Mouse (Mus musculus): ENCODE data around the gene Rbms3. TPM values are rescaled to one million over a fixed set of nuclear protein-coding genes. Genes with fewer than 3 reads are reported as not detected.

Gene Rbms3
- polyA plus RNA-seq, 1 experiment from 2014 or later = 90.2 TPM

- Histone ChIP-seq H3K36me3 (ENCODE audit: control insufficient read depth, insufficient read depth, low read length) (no peaks in the 10 kb centered on the region), H3K9me3 (ENCODE audit: control insufficient read depth, low read depth, low read length) (no peaks in the 10 kb centered on the region), H3K4me1 (ENCODE audit: control insufficient read depth, insufficient read depth, low read length) (no peaks in the 10 kb centered on the region), H3K27me3 (ENCODE audit: control insufficient read depth, insufficient read depth, low read length) (no peaks in the 10 kb centered on the region), H3K9ac (replicated peaks; ENCODE audit: low read depth, low read length) (no peak overlapping the region), H3K4me2 (replicated peaks; ENCODE audit: low read depth, low read length) (no peak overlapping the region), H3K27ac (ENCODE audit: low read length) (no peak overlapping the region), H3K4me3 (ENCODE audit: low read depth, low read length) (no peak overlapping the region)
- no peak for ATAC-seq (ENCODE audit: insufficient number of reproducible peaks, insufficient read depth, low FRiP score, low read depth)
- 55% methylated on average over 3 of the region's 3 CpGs for WGBS
Observed at GRCm38 (mm10) chr9:116948211-116948610, 681.5 kb downstream of the Rbms3 start.

DNA sequence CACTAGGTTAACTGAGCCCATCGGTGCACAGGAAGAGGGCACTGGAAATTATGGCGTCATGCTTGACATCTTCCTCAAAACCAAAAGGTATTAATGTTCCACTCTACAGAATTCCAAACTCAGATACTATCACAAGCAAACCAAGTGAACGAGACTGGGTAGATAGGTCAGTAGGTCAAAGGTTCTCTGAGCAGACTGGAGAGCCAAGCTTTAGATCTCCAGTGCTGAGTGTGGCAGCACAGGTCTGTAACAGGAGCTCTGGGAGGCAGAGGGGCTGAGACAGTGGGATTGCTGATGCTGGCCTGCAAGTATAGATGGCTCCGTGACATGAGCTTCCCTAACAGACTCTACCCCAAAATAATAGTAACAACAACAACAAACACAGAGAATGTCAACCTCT lies 682.3 kb downstream of the Rbms3 start:
- ATAC-seq (ENCODE audit: insufficient number of reproducible peaks, insufficient read depth, low FRiP score, low read depth) = no peak
- 78% methylated on average over 4 of the region's 4 CpGs for WGBS
- no peak overlapping the region for H3K27ac ChIP-seq (ENCODE audit: low read length)
- H3K27me3 ChIP-seq (ENCODE audit: control insufficient read depth, insufficient read depth, low read length) = no peaks in the 10 kb centered on the region
- no peaks in the 10 kb centered on the region for H3K9me3 ChIP-seq (ENCODE audit: control insufficient read depth, low read depth, low read length)
- H3K4me1 ChIP-seq (ENCODE audit: control insufficient read depth, insufficient read depth, low read length) = no peaks in the 10 kb centered on the region
- H3K9ac ChIP-seq (replicated peaks; ENCODE audit: low read depth, low read length) = no peak overlapping the region
- H3K4me3 ChIP-seq (ENCODE audit: low read depth, low read length) = no peak overlapping the region
- no peaks in the 10 kb centered on the region for H3K36me3 ChIP-seq (ENCODE audit: control insufficient read depth, insufficient read depth, low read length)
- no peak overlapping the region for H3K4me2 ChIP-seq (replicated peaks; ENCODE audit: low read depth, low read length)

GRCm38 (mm10) chr9:116946787-116947186 lies 682.9 kb downstream of the Rbms3 start:
- no peak for ATAC-seq (ENCODE audit: insufficient number of reproducible peaks, insufficient read depth, low FRiP score, low read depth)
- H3K4me2 ChIP-seq (replicated peaks; ENCODE audit: low read depth, low read length) = no peak overlapping the region

DNA sequence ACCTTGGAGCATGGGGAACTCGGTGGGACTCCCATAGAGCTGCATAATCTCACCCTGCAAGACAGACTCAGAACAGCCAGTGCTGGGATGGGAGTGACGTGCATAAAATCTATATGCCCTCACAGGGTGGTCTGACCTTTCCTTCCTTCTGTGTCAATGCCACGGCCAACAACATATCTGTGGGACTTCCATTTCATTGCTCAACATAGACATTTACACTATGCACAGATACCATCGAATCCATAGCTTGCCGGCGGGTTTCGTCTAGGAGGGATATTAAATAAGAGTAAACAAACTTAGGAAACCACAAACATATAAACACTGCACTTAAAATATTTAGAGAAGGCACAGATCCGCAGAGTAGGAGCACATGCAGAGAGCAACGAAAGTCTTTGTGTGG lies 684.0 kb downstream of the Rbms3 start:
- Histone ChIP-seq H3K9ac (replicated peaks; ENCODE audit: low read depth, low read length) (no peak overlapping the region), H3K27ac (ENCODE audit: low read length) (no peak overlapping the region), H3K4me1 (ENCODE audit: control insufficient read depth, insufficient read depth, low read length) (no peaks in the 10 kb centered on the region), H3K36me3 (ENCODE audit: control insufficient read depth, insufficient read depth, low read length) (no peaks in the 10 kb centered on the region), H3K4me2 (replicated peaks; ENCODE audit: low read depth, low read length) (no peak overlapping the region), H3K27me3 (ENCODE audit: control insufficient read depth, insufficient read depth, low read length) (no peaks in the 10 kb centered on the region), H3K4me3 (ENCODE audit: low read depth, low read length) (no peak overlapping the region), H3K9me3 (ENCODE audit: control insufficient read depth, low read depth, low read length) (no peaks in the 10 kb centered on the region)
- WGBS = 66% methylated on average over 9 of the region's 9 CpGs
- no peak for ATAC-seq (ENCODE audit: insufficient number of reproducible peaks, insufficient read depth, low FRiP score, low read depth)

More at GRCm38 (mm10) chr9:116946787-116947186, 682.9 kb downstream of the Rbms3 start:
- Histone ChIP-seq H3K4me1 (ENCODE audit: control insufficient read depth, insufficient read depth, low read length) (no peaks in the 10 kb centered on the region), H3K9me3 (ENCODE audit: control insufficient read depth, low read depth, low read length) (no peaks in the 10 kb centered on the region), H3K27ac (ENCODE audit: low read length) (no peak overlapping the region), H3K9ac (replicated peaks; ENCODE audit: low read depth, low read length) (no peak overlapping the region), H3K36me3 (ENCODE audit: control insufficient read depth, insufficient read depth, low read length) (no peaks in the 10 kb centered on the region), H3K27me3 (ENCODE audit: control insufficient read depth, insufficient read depth, low read length) (no peaks in the 10 kb centered on the region), H3K4me3 (ENCODE audit: low read depth, low read length) (no peak overlapping the region)
- whole genome bisulfite sequencing = 94% methylated on average over 3 of the region's 3 CpGs

GRCm38 (mm10) chr9:116943902-116944301 lies 685.8 kb downstream of the Rbms3 start:
- Histone ChIP-seq H3K27ac (ENCODE audit: low read length) (no peak overlapping the region), H3K36me3 (ENCODE audit: control insufficient read depth, insufficient read depth, low read length) (no peaks in the 10 kb centered on the region), H3K4me2 (replicated peaks; ENCODE audit: low read depth, low read length) (no peak overlapping the region), H3K4me1 (ENCODE audit: control insufficient read depth, insufficient read depth, low read length) (no peaks in the 10 kb centered on the region), H3K27me3 (ENCODE audit: control insufficient read depth, insufficient read depth, low read length) (no peaks in the 10 kb centered on the region), H3K9me3 (ENCODE audit: control insufficient read depth, low read depth, low read length) (no peaks in the 10 kb centered on the region), H3K9ac (replicated peaks; ENCODE audit: low read depth, low read length) (no peak overlapping the region), H3K4me3 (ENCODE audit: low read depth, low read length) (no peak overlapping the region)
- WGBS = 71% methylated on average over 15 of the region's 15 CpGs
- no peak for ATAC-seq (ENCODE audit: insufficient number of reproducible peaks, insufficient read depth, low FRiP score, low read depth)

GRCm38 (mm10) chr9:116941116-116941515 lies 688.6 kb downstream of the Rbms3 start:
- Histone ChIP-seq H3K9ac (replicated peaks; ENCODE audit: low read depth, low read length) (no peak overlapping the region), H3K27ac (ENCODE audit: low read length) (no peak overlapping the region), H3K9me3 (ENCODE audit: control insufficient read depth, low read depth, low read length) (no peaks in the 10 kb centered on the region), H3K36me3 (ENCODE audit: control insufficient read depth, insufficient read depth, low read length) (no peaks in the 10 kb centered on the region), H3K4me2 (replicated peaks; ENCODE audit: low read depth, low read length) (no peak overlapping the region), H3K27me3 (ENCODE audit: control insufficient read depth, insufficient read depth, low read length) (no peaks in the 10 kb centered on the region), H3K4me3 (ENCODE audit: low read depth, low read length) (no peak overlapping the region), H3K4me1 (ENCODE audit: control insufficient read depth, insufficient read depth, low read length) (no peaks in the 10 kb centered on the region)
- 47% methylated on average over 4 of the region's 4 CpGs for WGBS
- ATAC-seq (ENCODE audit: insufficient number of reproducible peaks, insufficient read depth, low FRiP score, low read depth) = no peak

DNA sequence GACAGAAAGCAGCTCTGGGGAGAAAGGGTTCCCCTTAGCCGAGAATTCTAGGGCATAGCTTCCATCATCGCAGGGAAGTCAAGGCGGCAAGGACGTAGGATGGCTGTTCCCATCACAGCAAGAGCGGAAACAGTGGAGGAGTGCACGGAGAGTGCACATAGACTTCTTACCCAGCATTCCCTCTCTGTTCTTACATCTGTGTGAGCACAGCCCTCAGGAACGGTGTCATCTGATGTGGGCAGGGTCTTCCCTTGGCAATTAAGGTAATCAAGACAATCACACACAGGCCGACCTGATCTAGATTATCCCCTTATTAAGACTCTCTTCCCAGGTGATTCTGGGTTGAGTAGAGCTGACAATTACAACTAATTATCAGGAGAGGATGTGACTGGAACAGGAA lies 689.0 kb downstream of the Rbms3 start:
- no peak overlapping the region for H3K27ac ChIP-seq (ENCODE audit: low read length)
- no peak overlapping the region for H3K4me2 ChIP-seq (replicated peaks; ENCODE audit: low read depth, low read length)
- no peaks in the 10 kb centered on the region for H3K4me1 ChIP-seq (ENCODE audit: control insufficient read depth, insufficient read depth, low read length)
- no peaks in the 10 kb centered on the region for H3K27me3 ChIP-seq (ENCODE audit: control insufficient read depth, insufficient read depth, low read length)
- no peak overlapping the region for H3K4me3 ChIP-seq (ENCODE audit: low read depth, low read length)
- H3K9ac ChIP-seq (replicated peaks; ENCODE audit: low read depth, low read length) = no peak overlapping the region
- no peaks in the 10 kb centered on the region for H3K36me3 ChIP-seq (ENCODE audit: control insufficient read depth, insufficient read depth, low read length)
- WGBS = 81% methylated on average over 8 of the region's 8 CpGs
- no peak for ATAC-seq (ENCODE audit: insufficient number of reproducible peaks, insufficient read depth, low FRiP score, low read depth)
- no peaks in the 10 kb centered on the region for H3K9me3 ChIP-seq (ENCODE audit: control insufficient read depth, low read depth, low read length)

DNA sequence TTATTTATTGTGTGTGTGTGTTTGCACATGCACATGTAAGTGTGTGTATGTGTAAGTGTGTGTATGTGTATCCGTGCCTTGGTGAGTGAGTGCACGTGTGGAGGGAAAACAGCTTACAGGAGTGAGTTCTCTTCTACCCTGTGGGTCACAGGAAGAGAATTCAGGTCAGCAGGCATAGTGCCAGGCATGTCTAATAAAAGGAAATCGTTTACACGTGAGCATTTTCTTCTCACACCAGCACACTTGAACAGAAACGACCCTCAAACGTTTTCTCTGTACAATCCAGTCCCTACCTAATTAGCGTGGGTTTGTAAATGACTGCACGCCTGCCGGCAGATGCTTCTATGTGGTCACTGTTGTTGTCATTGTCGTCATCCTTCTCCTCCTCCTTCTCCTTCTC lies 701.4 kb downstream of the Rbms3 start:
- Histone ChIP-seq H3K9ac (replicated peaks; ENCODE audit: low read depth, low read length) (no peak overlapping the region), H3K27ac (ENCODE audit: low read length) (no peak overlapping the region), H3K36me3 (ENCODE audit: control insufficient read depth, insufficient read depth, low read length) (no peaks in the 10 kb centered on the region), H3K4me2 (replicated peaks; ENCODE audit: low read depth, low read length) (no peak overlapping the region), H3K4me1 (ENCODE audit: control insufficient read depth, insufficient read depth, low read length) (no peaks in the 10 kb centered on the region), H3K9me3 (ENCODE audit: control insufficient read depth, low read depth, low read length) (no peaks in the 10 kb centered on the region), H3K4me3 (ENCODE audit: low read depth, low read length) (no peak overlapping the region), H3K27me3 (ENCODE audit: control insufficient read depth, insufficient read depth, low read length) (no peaks in the 10 kb centered on the region)
- no peak for ATAC-seq (ENCODE audit: insufficient number of reproducible peaks, insufficient read depth, low FRiP score, low read depth)
- WGBS = 56% methylated on average over 10 of the region's 10 CpGs

DNA sequence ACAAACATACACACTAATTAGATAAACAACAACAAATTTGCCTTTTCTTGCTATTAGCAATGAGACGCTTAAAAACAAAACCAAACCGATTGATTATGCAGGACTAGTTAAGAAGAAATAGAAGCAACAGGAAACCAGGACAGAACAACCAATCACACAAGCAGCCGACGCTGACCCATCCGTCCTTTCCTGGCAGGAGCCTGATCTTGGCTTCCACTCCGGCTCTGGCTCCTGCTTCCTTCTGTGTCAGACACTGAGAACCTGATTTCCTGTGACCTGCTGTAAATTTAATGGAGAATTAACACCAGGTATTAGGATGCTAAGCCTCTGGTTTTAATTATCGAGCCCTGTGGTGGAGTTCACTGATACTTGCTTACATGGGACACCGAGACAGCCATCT lies 706.6 kb downstream of the Rbms3 start:
- Histone ChIP-seq H3K27ac (ENCODE audit: low read length) (no peak overlapping the region), H3K4me3 (ENCODE audit: low read depth, low read length) (no peak overlapping the region), H3K36me3 (ENCODE audit: control insufficient read depth, insufficient read depth, low read length) (no peaks in the 10 kb centered on the region), H3K27me3 (ENCODE audit: control insufficient read depth, insufficient read depth, low read length) (no peaks in the 10 kb centered on the region), H3K9me3 (ENCODE audit: control insufficient read depth, low read depth, low read length) (no peaks in the 10 kb centered on the region), H3K4me1 (ENCODE audit: control insufficient read depth, insufficient read depth, low read length) (no peaks in the 10 kb centered on the region), H3K4me2 (replicated peaks; ENCODE audit: low read depth, low read length) (no peak overlapping the region), H3K9ac (replicated peaks; ENCODE audit: low read depth, low read length) (no peak overlapping the region)
- 82% methylated on average over 8 of the region's 8 CpGs for WGBS
- no peak for ATAC-seq (ENCODE audit: insufficient number of reproducible peaks, insufficient read depth, low FRiP score, low read depth)
